Mouse (Mus musculus) heart, postnatal 0 days (tissue): Measurements from ENCODE around the gene Ly6g6c. TPM values are rescaled to one million over a fixed set of nuclear protein-coding genes. Genes with fewer than 3 reads are reported as not detected.

Source experiments
- ATAC-seq: fragments of 200-750 bp; cut with Nextera tagmentation; 2 replicates; pipeline ENCODE4 v1.8.0; 2017; ENCODE audit warnings: low read depth, moderate number of reproducible peaks, moderate library complexity; ENCODE audit not compliant: insufficient read depth
- DNase-seq: peaks from one replicate; pipeline ENCODE4 v3.0.0-alpha.2; 2016; ENCODE audit warnings: low spot score
- H3K27ac ChIP-seq: fragments of 300-500 bp; sonication (generic); 2 replicates; pipeline ENCODE4 v1.5.1; 2014; ENCODE audit warnings: low read depth, mild to moderate bottlenecking
- H3K27me3 ChIP-seq: fragments of 300-500 bp; sonication (generic); 2 replicates; pipeline ENCODE4 v1.6.1; 2014; ENCODE audit warnings: low read length, mixed read lengths; ENCODE audit not compliant: control insufficient read depth, insufficient read depth
- H3K36me3 ChIP-seq: fragments of 300-500 bp; sonication (generic); replicated peaks from 2 replicates; pipeline ENCODE4 v1.6.1; 2014; ENCODE audit warnings: low read length, mixed read lengths; ENCODE audit not compliant: control insufficient read depth, insufficient read depth
- H3K4me1 ChIP-seq: fragments of 300-500 bp; sonication (generic); 2 replicates; pipeline ENCODE4 v1.6.1; 2014; ENCODE audit warnings: antibody characterized with exemption; ENCODE audit not compliant: control insufficient read depth, insufficient read depth
- H3K4me2 ChIP-seq: fragments of 300-500 bp; sonication (generic); 2 replicates; pipeline ENCODE4 v1.6.1; 2014; ENCODE audit warnings: low read depth, mild to moderate bottlenecking, low read length, moderate library complexity
- H3K4me3 ChIP-seq: fragments of 300-500 bp; sonication (generic); 2 replicates; pipeline ENCODE4 v1.5.1; 2014; ENCODE audit warnings: low read depth, low read length
- H3K9ac ChIP-seq: fragments of 300-500 bp; sonication (generic); replicated peaks from 2 replicates; pipeline ENCODE4 v1.6.1; 2014; ENCODE audit warnings: low read depth, low read length, mixed read lengths
- H3K9me3 ChIP-seq: fragments of 300-500 bp; sonication (generic); replicated peaks from 2 replicates; pipeline ENCODE4 v1.6.1; 2016; ENCODE audit warnings: low read length; ENCODE audit not compliant: control insufficient read depth
- CTCF ChIP-seq: IDR thresholded peaks from 2 replicates; pipeline ENCODE4 v1.5.1; 2016; ENCODE audit warnings: antibody characterized with exemption, control low read depth, low read depth
- EP300 ChIP-seq: IDR thresholded peaks from 2 replicates; pipeline ENCODE4 v1.6.1; 2016; ENCODE audit warnings: antibody characterized with exemption, low read depth
- WGBS: fragments of 180-500 bp; shearing (Covaris S2); extraction: QIAGEN DNeasy Blood & Tissue Kit; methylation state at CpG from one replicate; pipeline ENCODE4 v1.1.7; 2014; 5-methylcytosine and 5-hydroxymethylcytosine counted together
- polyA plus RNA-seq: library from polyadenylated mRNA; unstranded; fragments of >200 nt; fragmentation: Nextera tagmentation; extraction: Ambion mirVana; gene quantifications from 2 replicates; pipeline ENCODE4 v1.2.1, GENCODE M21; 2015
- total RNA-seq: library from RNA; depleted of rRNA; stranded (reverse); fragments of >200 nt; gene quantifications from 2 replicates; pipeline ENCODE4 v1.2.3, GENCODE M21; 2014; ENCODE audit warnings: low replicate concordance

The Ly6g6c gene
- total and polyA plus RNA-seq, 2 experiments from 2014 or later: not detected

- H3K4me1 ChIP-seq: peaks cover 7% of the 10 kb centered on the region; the same call in 1 of the 2 replicates
- H3K4me2 ChIP-seq: peak overlapping the region; percentile 75
- peaks cover 15% of the 10 kb centered on the region; the same call in 1 of the 2 replicates for H3K27me3 ChIP-seq
- TF ChIP-seq CTCF (no peak), EP300 (no peak)
- H3K9me3 ChIP-seq: no peaks in the 10 kb centered on the region
- peak overlapping the region; percentile 71 for H3K9ac ChIP-seq
- no peak for ATAC-seq
- peaks cover 56% of the 10 kb centered on the region for H3K36me3 ChIP-seq
- no peak for DNase-seq
- H3K4me3 ChIP-seq: peak overlapping the region; percentile 62
- H3K27ac ChIP-seq: no peak overlapping the region; the same call in 1 of the 2 replicates
- 28% methylated on average over 14 of the region's 14 CpGs for WGBS
Measured at GRCm38 (mm10) chr17:35060071-35060470, 5.1 kb upstream of the Ly6g6c start.

- Histone ChIP-seq H3K9ac (no peak overlapping the region), H3K27ac (no peak overlapping the region), H3K4me3 (peak overlapping the region; percentile 62; the same call in 1 of the 2 replicates), H3K27me3 (peaks cover 21% of the 10 kb centered on the region; the same call in 1 of the 2 replicates), H3K9me3 (no peaks in the 10 kb centered on the region), H3K4me2 (peak overlapping the region; percentile 75), H3K4me1 (peaks cover 14% of the 10 kb centered on the region), H3K36me3 (peaks cover 48% of the 10 kb centered on the region)
- no peak for TF ChIP-seq CTCF
- no peak for TF ChIP-seq EP300
- ATAC-seq: no peak
- WGBS: 72% methylated on average over 22 of the region's 22 CpGs
- DNase-seq: no peak
Measured at GRCm38 (mm10) chr17:35060737-35061297, 4.4 kb upstream of the Ly6g6c start.

GRCm38 (mm10) chr17:35061299-35061698 lies 3.9 kb upstream of the Ly6g6c start:
- H3K9ac ChIP-seq: no peak overlapping the region
- ATAC-seq: no peak
- TF ChIP-seq EP300 (no peak), CTCF (no peak)
- no peak overlapping the region for H3K4me2 ChIP-seq
- peaks cover 14% of the 10 kb centered on the region for H3K4me1 ChIP-seq
- DNase-seq: no peak
- no peak overlapping the region for H3K27ac ChIP-seq
- WGBS: 90% methylated on average over 8 of the region's 8 CpGs
- peaks cover 43% of the 10 kb centered on the region for H3K36me3 ChIP-seq
- H3K9me3 ChIP-seq: no peaks in the 10 kb centered on the region
- H3K4me3 ChIP-seq: no peak overlapping the region
- peaks cover 26% of the 10 kb centered on the region for H3K27me3 ChIP-seq

- H3K27ac ChIP-seq: no peak overlapping the region
- WGBS: 86% methylated on average over 3 of the region's 3 CpGs
- H3K27me3 ChIP-seq: peaks cover 44% of the 10 kb centered on the region
- peaks cover 23% of the 10 kb centered on the region for H3K36me3 ChIP-seq
- ATAC-seq (no peak), DNase-seq (no peak)
- H3K9me3 ChIP-seq: no peaks in the 10 kb centered on the region
- H3K4me3 ChIP-seq: no peak overlapping the region
- TF ChIP-seq CTCF (no peak), EP300 (no peak)
- H3K4me1 ChIP-seq: peaks cover 14% of the 10 kb centered on the region
- no peak overlapping the region for H3K9ac ChIP-seq
- H3K4me2 ChIP-seq: no peak overlapping the region
Measured at GRCm38 (mm10) chr17:35063466-35063865, 1.7 kb upstream of the Ly6g6c start.

- H3K27ac ChIP-seq: no peak overlapping the region
- peaks cover 44% of the 10 kb centered on the region for H3K27me3 ChIP-seq
- peak overlapping the region; percentile 53 for H3K4me2 ChIP-seq
- H3K9ac ChIP-seq: no peak overlapping the region
- no peak for DNase-seq
- H3K4me3 ChIP-seq: peak overlapping the region; percentile 28
- 37% methylated on average over 10 of the region's 10 CpGs for WGBS
- no peaks in the 10 kb centered on the region for H3K9me3 ChIP-seq
- TF ChIP-seq CTCF (no peak), EP300 (no peak)
- peaks cover 22% of the 10 kb centered on the region for H3K36me3 ChIP-seq
- no peak for ATAC-seq
- peaks cover 14% of the 10 kb centered on the region for H3K4me1 ChIP-seq
Measured at GRCm38 (mm10) chr17:35064378-35064877, 760 bp upstream of the Ly6g6c start.

- Histone ChIP-seq H3K36me3 (peaks cover 16% of the 10 kb centered on the region), H3K4me3 (peak within 1 kb of the TSS; percentile 28), H3K4me2 (peak within 1 kb of the TSS; percentile 53), H3K27me3 (peaks cover 44% of the 10 kb centered on the region), H3K9ac (no peak within 1 kb of the TSS), H3K27ac (no peak within 1 kb of the TSS), H3K9me3 (no peaks in the 10 kb centered on the region), H3K4me1 (peaks cover 10% of the 10 kb centered on the region)
- ATAC-seq (no peak), DNase-seq (no peak)
- TF ChIP-seq CTCF: no peak
- no peak for TF ChIP-seq EP300
- 51% methylated on average over 10 of the region's 10 CpGs for WGBS
Measured at GRCm38 (mm10) chr17:35066084-35066483, 896 bp downstream of the Ly6g6c start, which contains the start of gene Mpig6b. Gene Mpig6b, minus strand, starts transcription at chr17:35066184.
